Mouse (Mus musculus) liver, adult 2 months (tissue): Measurements from ENCODE around the gene Vmn2r84. TPM values are rescaled to one million over a fixed set of nuclear protein-coding genes. Genes with fewer than 3 reads are reported as not detected.
"Not testable (repeated sequence)": the region's sequence is repeated elsewhere in the genome, so short reads cannot be mapped to it uniquely, and the experiment has no call there.

ENCODE experiments used
- DNase-seq: peaks from one replicate; pipeline ENCODE4 v3.0.0-alpha.2; 2011; ENCODE audit warnings: low read depth, low spot score; ENCODE audit errors: extremely low read depth
- H3K27ac ChIP-seq: fragments of 200-500 bp; replicated peaks from 2 replicates; pipeline ENCODE4 v1.5.1; 2012; ENCODE audit warnings: low read depth, mild to moderate bottlenecking, control low read depth, inconsistent platforms, low read length; ENCODE audit not compliant: insufficient read depth
- H3K27me3 ChIP-seq: fragments of 200-500 bp; 2 replicates; pipeline ENCODE4 v1.6.1; 2012; ENCODE audit warnings: mild to moderate bottlenecking, moderate library complexity, low read length, inconsistent platforms; ENCODE audit not compliant: control insufficient read depth, insufficient read depth
- H3K36me3 ChIP-seq: fragments of 200-500 bp; 2 replicates; pipeline ENCODE4 v1.6.1; 2012; ENCODE audit warnings: low read length, inconsistent platforms; ENCODE audit not compliant: control insufficient read depth, insufficient read depth
- H3K4me1 ChIP-seq: fragments of 200-500 bp; 2 replicates; pipeline ENCODE4 v1.6.1; 2011; ENCODE audit warnings: low read length; ENCODE audit not compliant: control insufficient read depth, insufficient read depth
- H3K4me3 ChIP-seq: fragments of 200-500 bp; 2 replicates; pipeline ENCODE4 v1.5.1; 2011; ENCODE audit warnings: low read depth, mild to moderate bottlenecking, control low read depth, low read length, moderate library complexity; ENCODE audit not compliant: insufficient read depth
- H3K79me2 ChIP-seq: fragments of 200-500 bp; 2 replicates; pipeline ENCODE4 v1.6.1; 2012; ENCODE audit warnings: inconsistent platforms, mild to moderate bottlenecking, low read length, moderate library complexity; ENCODE audit not compliant: control insufficient read depth, insufficient read depth
- H3K9ac ChIP-seq: fragments of 200-500 bp; 2 replicates; pipeline ENCODE4 v1.6.1; 2012; ENCODE audit warnings: low read depth, mild to moderate bottlenecking, control low read depth, inconsistent platforms, low read length
- CTCF ChIP-seq: fragments of 200-500 bp; IDR thresholded peaks from 2 replicates; pipeline ENCODE4 v1.5.1; 2011; ENCODE audit warnings: low read depth, low read length, control low read depth
- POLR2A ChIP-seq: fragments of 200-500 bp; IDR thresholded peaks from 2 replicates; pipeline ENCODE4 v1.6.1; 2011; ENCODE audit warnings: low read length, control low read depth; ENCODE audit not compliant: insufficient read depth; ENCODE audit errors: extremely low read depth
- WGBS: fragments of 180-500 bp; shearing (Covaris S2); methylation state at CpG from one replicate; pipeline ENCODE4 v1.1.7; 2018; 5-methylcytosine and 5-hydroxymethylcytosine counted together
- polyA plus RNA-seq: library from polyadenylated mRNA; depleted of rRNA; stranded (reverse); fragments of >200 nt; gene quantifications from 2 replicates; pipeline ENCODE4 v1.2.3, GENCODE M21; 2012; rRNA removed
- total RNA-seq: library from RNA; depleted of rRNA; stranded (reverse); fragments of >200 nt; gene quantifications from 2 replicates; pipeline ENCODE4 v1.2.3, GENCODE M21; 2014; rRNA removed

Gene Vmn2r84
- total RNA-seq (not detected in 2 replicates), polyA plus RNA-seq (not detected in 2 replicates)

- H3K27ac ChIP-seq: no peak within 1 kb of the TSS
- no peak within 1 kb of the TSS for H3K9ac ChIP-seq
- no peak within 1 kb of the TSS for H3K4me3 ChIP-seq
- DNase-seq: no peak
- H3K36me3 ChIP-seq: no peaks in the 10 kb centered on the region
- TF ChIP-seq POLR2A: no peak
- TF ChIP-seq CTCF: no peak
- H3K27me3 ChIP-seq: no peaks in the 10 kb centered on the region
- H3K79me2 ChIP-seq: no peaks in the 10 kb centered on the region
- no peaks in the 10 kb centered on the region for H3K4me1 ChIP-seq
Observed at GRCm38 (mm10) chr10:130394232-130394631, at the start of gene Vmn2r84. TSS of gene Vmn2r84 (minus strand) at chr10:130394332.

GRCm38 (mm10) chr10:130434185-130434898, 40.2 kb upstream of the Vmn2r84 start:
- WGBS: 79% methylated on average over 11 of the region's 11 CpGs
- not testable (repeated sequence) for DNase-seq, H3K27me3 ChIP-seq, H3K36me3 ChIP-seq, H3K79me2 ChIP-seq, H3K4me3 ChIP-seq, H3K9ac ChIP-seq, H3K4me1 ChIP-seq, H3K27ac ChIP-seq

- not testable (repeated sequence) for H3K27me3 ChIP-seq, H3K27ac ChIP-seq, H3K4me3 ChIP-seq, DNase-seq, H3K79me2 ChIP-seq, H3K9ac ChIP-seq, H3K36me3 ChIP-seq, H3K4me1 ChIP-seq
Observed at GRCm38 (mm10) chr10:130429603-130430002, 35.5 kb upstream of the Vmn2r84 start, which contains the start of gene Vmn2r85. TSS of gene Vmn2r85 (minus strand) at chr10:130429703.

GRCm38 (mm10) chr10:130422368-130422767, 28.2 kb upstream of the Vmn2r84 start:
- H3K4me1 ChIP-seq, H3K27me3 ChIP-seq, H3K27ac ChIP-seq, H3K4me3 ChIP-seq, H3K79me2 ChIP-seq, H3K36me3 ChIP-seq, H3K9ac ChIP-seq, DNase-seq: not testable (repeated sequence)
- WGBS: 66% methylated on average over 2 of the region's 2 CpGs

GRCm38 (mm10) chr10:130420401-130420800, 26.3 kb upstream of the Vmn2r84 start:
- no peaks in the 10 kb centered on the region for H3K27me3 ChIP-seq

GRCm38 (mm10) chr10:130419954-130420353, 25.8 kb upstream of the Vmn2r84 start:
- H3K79me2 ChIP-seq, H3K27ac ChIP-seq, H3K9ac ChIP-seq, H3K36me3 ChIP-seq, DNase-seq, H3K27me3 ChIP-seq, H3K4me3 ChIP-seq, H3K4me1 ChIP-seq: not testable (repeated sequence)
- WGBS: 53% methylated on average over 2 of the region's 2 CpGs

More at GRCm38 (mm10) chr10:130420401-130420800, 26.3 kb upstream of the Vmn2r84 start:
- no peaks in the 10 kb centered on the region for H3K4me1 ChIP-seq
- H3K36me3 ChIP-seq: no peaks in the 10 kb centered on the region
- H3K79me2 ChIP-seq: no peaks in the 10 kb centered on the region
- WGBS: 75% methylated on average over 3 of the region's 3 CpGs
- H3K4me3 ChIP-seq: no peak overlapping the region
- no peak overlapping the region for H3K9ac ChIP-seq
- no peak for DNase-seq
- no peak overlapping the region for H3K27ac ChIP-seq
- TF ChIP-seq CTCF (no peak), POLR2A (no peak)

GRCm38 (mm10) chr10:130416352-130416751, 22.2 kb upstream of the Vmn2r84 start:
- H3K4me3 ChIP-seq, H3K79me2 ChIP-seq, DNase-seq, H3K9ac ChIP-seq, H3K36me3 ChIP-seq, H3K27me3 ChIP-seq, H3K4me1 ChIP-seq, H3K27ac ChIP-seq: not testable (repeated sequence)

- H3K27ac ChIP-seq, H3K27me3 ChIP-seq, H3K9ac ChIP-seq, H3K36me3 ChIP-seq, H3K4me3 ChIP-seq, H3K4me1 ChIP-seq, H3K79me2 ChIP-seq, DNase-seq: not testable (repeated sequence)
- 47% methylated on average over 29 of the region's 35 CpGs for WGBS
Observed at GRCm38 (mm10) chr10:130412167-130412698, 18.1 kb upstream of the Vmn2r84 start.
